Mouse (Mus musculus) MEL (cell line): ENCODE data around the gene Sec22c.

Experiments
- CTCF ChIP-seq, 3 experiments: IDR thresholded peaks in 2 of 3; conservative IDR thresholded peaks in 1 of 3; 2 replicates each; pipeline ENCODE4 v1.5.1; 2011 to 2012; ENCODE audit warnings: low read length in 3 of 3, low read depth in 2 of 3, mild to moderate bottlenecking in 2 of 3, improper control_type of control experiment in 1 of 3, inconsistent platforms in 1 of 3, mixed read lengths in 1 of 3, moderate library complexity in 1 of 3; ENCODE audit not compliant: control insufficient read depth in 1 of 3, insufficient read depth in 1 of 3, poor library complexity in 1 of 3, severe bottlenecking in 1 of 3
- E2F4 ChIP-seq: IDR thresholded peaks from 2 replicates; pipeline ENCODE4 v1.6.1; 2011; ENCODE audit warnings: low read depth, low read length, improper control_type of control experiment, borderline replicate concordance
- GATA1 ChIP-seq: IDR thresholded peaks from 2 replicates; pipeline ENCODE4 v1.6.1; 2011; ENCODE audit warnings: low read depth, low read length, improper control_type of control experiment
- MAFK ChIP-seq: IDR thresholded peaks from 2 replicates; pipeline ENCODE4 v1.6.1; 2011; ENCODE audit warnings: low read depth, mild to moderate bottlenecking, low read length, improper control_type of control experiment, borderline replicate concordance
- MAX ChIP-seq: IDR thresholded peaks from 2 replicates; pipeline ENCODE4 v1.6.1; 2011; ENCODE audit warnings: low read length, improper control_type of control experiment
- MXI1 ChIP-seq: IDR thresholded peaks from 2 replicates; pipeline ENCODE4 v1.6.1; 2011; ENCODE audit warnings: mild to moderate bottlenecking, low read depth, low read length, improper control_type of control experiment
- NELFE ChIP-seq: IDR thresholded peaks from 2 replicates; pipeline ENCODE4 v1.6.1; 2011; ENCODE audit warnings: low read depth, low read length, improper control_type of control experiment
- POLR2A ChIP-seq, 2 experiments: IDR thresholded peaks; 2 replicates each; pipeline ENCODE4 v1.6.1; 2011 to 2012; ENCODE audit warnings: low read length in 2 of 2, mild to moderate bottlenecking in 2 of 2, control low read depth in 1 of 2, improper control_type of control experiment in 1 of 2, low read depth in 1 of 2, moderate library complexity in 1 of 2; ENCODE audit not compliant: control insufficient read depth in 1 of 2, insufficient read depth in 1 of 2, poor library complexity in 1 of 2
- POLR2AphosphoS5 ChIP-seq: IDR thresholded peaks from 2 replicates; pipeline ENCODE4 v1.6.1; 2012; ENCODE audit warnings: low read depth, borderline replicate concordance, mild to moderate bottlenecking, inconsistent platforms, low read length, moderate library complexity, mixed read lengths
- RCOR1 ChIP-seq: IDR thresholded peaks from 2 replicates; pipeline ENCODE4 v1.6.1; 2012; ENCODE audit warnings: low read depth, mild to moderate bottlenecking, inconsistent platforms, low read length, improper control_type of control experiment
- TAL1 ChIP-seq: IDR thresholded peaks from 2 replicates; pipeline ENCODE4 v1.6.1; 2012; ENCODE audit warnings: mild to moderate bottlenecking, inconsistent platforms, low read length, moderate library complexity, mixed read lengths
- TBP ChIP-seq: IDR thresholded peaks from 2 replicates; pipeline ENCODE4 v1.8.0; 2011; ENCODE audit warnings: low read depth, low read length, improper control_type of control experiment
- UBTF ChIP-seq: IDR thresholded peaks from 2 replicates; pipeline ENCODE4 v1.6.1; 2012; ENCODE audit warnings: low read depth, mild to moderate bottlenecking, inconsistent platforms, low read length, improper control_type of control experiment, moderate library complexity, borderline replicate concordance; ENCODE audit not compliant: insufficient read depth
- USF1 ChIP-seq: IDR thresholded peaks from 2 replicates; pipeline ENCODE4 v1.6.1; 2014; ENCODE audit warnings: low read depth, mild to moderate bottlenecking, inconsistent platforms, low read length, improper control_type of control experiment, moderate library complexity

DNA sequence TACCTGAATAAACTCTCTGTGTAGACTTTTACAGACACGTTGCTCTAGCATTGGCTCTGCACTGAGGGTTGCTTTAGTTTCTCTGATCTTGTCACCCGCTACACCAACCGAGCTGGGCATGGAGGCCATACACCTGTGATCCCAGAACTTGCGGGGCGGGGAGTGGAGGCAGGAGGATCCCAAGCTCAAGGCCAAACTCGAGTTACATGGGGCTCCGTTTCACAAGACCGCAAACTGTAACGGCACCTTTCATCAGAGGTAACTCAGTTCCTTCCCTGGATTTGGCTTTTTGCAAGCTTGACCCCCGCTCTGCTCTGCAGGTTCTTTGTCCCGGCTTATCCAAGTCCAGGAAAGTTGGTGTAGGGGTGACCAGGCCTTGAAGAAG lies 1.0 kb downstream of the Sec22c start:
- no peak for TF ChIP-seq RCOR1
- no peak for TF ChIP-seq CTCF (IDR thresholded peaks at IDR 0.05 in 2 of 3, conservative IDR thresholded peaks at IDR 0.05 in 1 of 3; ENCODE audit: control insufficient read depth in 1 of 3, insufficient read depth in 1 of 3, low read depth in 2 of 3, low read length in 3 of 3, poor library complexity in 1 of 3, severe bottlenecking in 1 of 3)
- TF ChIP-seq MAFK: no peak
- no peak for TF ChIP-seq USF1
- TF ChIP-seq TAL1: no peak
- TF ChIP-seq GATA1: no peak
- no peak for TF ChIP-seq UBTF
- TF ChIP-seq TBP: no peak
- no peak for TF ChIP-seq POLR2A (IDR thresholded peaks at IDR 0.05; ENCODE audit: control insufficient read depth in 1 of 2, insufficient read depth in 1 of 2, low read depth in 1 of 2, low read length in 2 of 2, poor library complexity in 1 of 2)
- TF ChIP-seq MAX: no peak
- TF ChIP-seq E2F4: no peak
- no peak for TF ChIP-seq POLR2AphosphoS5
- no peak for TF ChIP-seq MXI1
- no peak for TF ChIP-seq NELFE
